Mouse (Mus musculus) Muller cell, postnatal 12 days (primary cell): ENCODE results near the gene B230217C12Rik.
"Not testable (repeated sequence)": the region's sequence is repeated elsewhere in the genome, so short reads cannot be mapped to it uniquely, and the experiment has no call there.

Source experiments
- DNase-seq: peaks from one replicate; pipeline ENCODE4 v3.0.0-alpha.2; 2015; ENCODE audit errors: inconsistent ontology term

B230217C12Rik gene

DNA sequence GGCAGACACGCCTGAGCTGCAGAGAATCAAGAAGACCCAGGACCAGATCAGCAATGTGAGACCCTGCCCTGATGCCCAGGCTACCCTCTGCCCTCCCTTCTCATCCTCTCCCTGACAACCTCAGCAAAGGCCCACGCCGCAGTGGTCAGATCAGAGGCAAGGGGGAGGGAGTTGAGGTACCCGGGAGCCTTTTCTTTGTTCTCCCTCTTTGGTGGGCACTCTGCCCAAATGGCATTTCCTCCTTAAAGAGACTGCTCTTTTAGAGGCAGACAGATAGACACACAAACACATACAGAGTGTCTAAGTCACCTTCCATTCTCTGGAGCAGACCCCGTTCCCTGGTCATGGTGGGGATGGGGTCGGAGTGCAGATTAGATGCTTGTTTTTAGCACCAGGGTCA lies 15.7 kb upstream of the B230217C12Rik start:
- peak; percentile 35 for DNase-seq

GRCm38 (mm10) chr11:97825295-97825694 lies 15.3 kb upstream of the B230217C12Rik start:
- DNase-seq, result no peak

GRCm38 (mm10) chr11:97825971-97826370 lies 14.6 kb upstream of the B230217C12Rik start:
- DNase-seq, result no peak

DNA sequence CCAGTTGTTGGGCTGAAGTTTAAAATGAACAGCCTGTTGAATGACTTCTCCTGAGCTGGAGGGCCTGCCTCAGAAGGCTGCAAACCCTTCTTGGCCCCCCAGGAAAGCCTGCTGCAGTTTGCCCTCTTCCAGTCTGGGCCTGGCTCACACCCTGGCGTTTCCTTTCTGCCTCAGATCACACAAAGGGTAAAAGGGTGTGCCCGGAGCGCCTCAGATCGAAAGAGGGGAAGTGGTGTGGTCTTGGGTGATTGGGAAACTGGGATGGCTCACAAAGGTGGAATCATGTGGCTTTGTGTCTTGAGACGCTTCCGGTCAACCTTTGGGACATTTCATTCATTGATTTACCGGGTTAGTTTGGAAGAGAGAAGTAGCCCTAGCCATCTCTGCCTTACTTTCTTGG lies 14.2 kb upstream of the B230217C12Rik start:
- DNase-seq, result no peak

DNA sequence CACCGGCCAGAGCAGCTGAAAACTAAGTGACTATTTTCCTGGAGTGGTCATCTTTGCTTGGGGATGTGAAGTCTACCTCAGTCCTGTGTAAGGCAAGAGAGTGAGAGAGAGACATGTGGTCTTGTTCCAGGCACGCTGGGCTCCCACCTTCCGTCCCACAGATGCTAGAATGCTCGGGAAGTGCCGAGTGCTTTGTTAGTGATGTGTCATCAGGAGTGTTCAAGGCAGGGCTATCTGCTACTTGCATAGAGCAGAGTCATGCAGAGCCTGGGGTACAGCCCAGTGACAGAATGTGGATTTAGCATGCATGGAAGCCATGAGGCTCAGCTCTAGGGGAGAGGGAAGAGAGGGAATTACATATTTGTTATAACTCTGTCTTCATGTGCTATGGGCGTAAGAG lies 12.9 kb upstream of the B230217C12Rik start:
- no peak for DNase-seq

GRCm38 (mm10) chr11:97829365-97829764 lies 11.2 kb upstream of the B230217C12Rik start:
- no peak for DNase-seq

- DNase-seq, result no peak
Measured at GRCm38 (mm10) chr11:97829913-97830476, 10.6 kb upstream of the B230217C12Rik start.

- no peak for DNase-seq
Measured at GRCm38 (mm10) chr11:97830501-97830900, 10.1 kb upstream of the B230217C12Rik start.

DNA sequence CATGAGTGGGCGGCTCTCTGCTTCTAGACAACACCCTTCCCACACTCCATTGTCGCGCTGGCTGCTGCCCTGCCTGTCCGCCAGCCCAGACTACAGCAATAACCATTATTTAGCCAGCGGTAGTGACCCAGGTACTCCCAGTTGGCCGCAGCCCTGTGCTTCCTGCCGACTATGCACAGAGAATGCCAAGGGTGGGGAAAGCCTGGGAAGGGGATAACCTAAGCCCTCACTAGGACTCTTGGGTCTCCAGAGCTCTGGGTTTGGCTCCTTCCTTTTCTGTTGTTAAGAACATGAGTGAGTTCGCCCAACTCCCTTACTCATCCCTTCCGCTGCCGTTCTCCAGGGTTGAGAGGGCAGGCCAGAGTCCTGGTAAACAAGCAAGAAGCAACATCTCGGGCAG lies 8.6 kb upstream of the B230217C12Rik start:
- no peak for DNase-seq

DNA sequence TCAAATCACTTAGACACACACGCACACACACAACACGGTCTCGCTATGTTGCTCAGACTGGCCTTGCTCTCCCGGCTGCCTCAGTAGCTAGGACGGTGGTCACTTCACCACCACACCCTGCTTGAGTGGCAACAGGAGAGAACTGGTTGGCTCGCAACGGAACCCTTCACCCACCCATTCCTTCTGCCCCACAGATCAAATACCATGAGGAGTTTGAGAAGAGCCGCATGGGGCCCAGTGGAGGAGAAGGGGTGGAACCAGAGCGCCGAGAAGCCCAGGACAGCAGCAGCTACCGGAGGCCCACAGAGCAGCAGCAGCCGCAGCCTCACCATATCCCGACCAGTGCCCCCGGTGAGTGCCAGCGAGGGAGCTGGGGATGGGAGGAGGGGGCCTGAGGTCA lies 7.2 kb upstream of the B230217C12Rik start:
- DNase-seq, result no peak

- DNase-seq, result no peak
Measured at GRCm38 (mm10) chr11:97836541-97836940, 4.0 kb upstream of the B230217C12Rik start.

DNA sequence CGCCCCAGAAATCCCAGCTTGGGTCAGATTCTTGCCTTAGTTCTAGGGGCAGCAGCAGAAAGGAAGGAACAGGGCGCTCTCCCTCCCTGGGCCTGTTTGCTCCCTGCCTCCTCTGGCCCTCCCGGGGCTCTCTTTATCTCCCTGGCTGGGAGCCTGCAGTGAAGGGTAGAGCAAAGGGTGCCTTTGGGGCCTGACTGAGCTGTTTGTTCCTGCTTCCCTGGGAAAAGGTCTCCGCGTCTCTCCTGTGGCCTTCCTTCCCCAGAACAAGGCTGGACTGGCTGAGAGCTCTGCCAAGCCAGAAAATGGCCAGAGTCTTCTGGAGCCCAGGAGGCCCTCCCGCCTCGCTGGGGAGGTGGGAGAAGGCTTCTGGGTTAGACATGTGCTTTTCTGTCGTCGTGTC lies 3.5 kb upstream of the B230217C12Rik start:
- not testable (repeated sequence) for DNase-seq

GRCm38 (mm10) chr11:97837641-97838149 lies 2.9 kb upstream of the B230217C12Rik start:
- DNase-seq, result no peak

DNA sequence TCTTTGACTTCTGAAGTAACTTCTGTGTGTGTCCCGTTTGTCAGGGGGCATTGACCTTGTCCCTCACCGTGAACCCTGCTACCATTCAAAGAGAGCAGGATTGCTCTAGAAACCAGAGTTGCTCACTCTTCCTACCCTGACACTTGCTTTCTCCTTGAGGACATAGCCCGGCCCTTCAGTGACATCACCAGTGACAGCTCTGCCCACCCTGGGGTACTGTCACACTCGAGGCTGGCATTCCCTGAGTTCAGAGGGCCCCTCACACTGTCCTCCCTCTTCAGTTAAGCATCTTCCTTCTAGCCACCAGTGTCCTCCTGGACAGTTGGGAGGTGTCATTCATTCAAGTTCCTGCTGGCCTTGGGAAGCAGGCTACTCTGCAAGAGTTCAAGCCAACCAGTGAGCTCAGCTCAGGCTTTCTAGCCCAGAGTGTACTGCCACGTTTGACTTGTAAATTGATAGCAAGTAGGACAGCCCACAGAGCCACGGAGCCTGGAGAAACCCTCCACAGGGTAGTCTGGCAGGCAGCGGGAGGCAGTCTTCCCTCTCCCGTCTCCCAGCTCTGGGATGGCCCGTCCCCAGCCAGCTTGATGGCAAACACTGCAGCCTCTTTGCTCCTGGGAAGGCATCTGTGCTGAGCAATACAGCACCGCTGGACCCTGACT lies 1.7 kb upstream of the B230217C12Rik start:
- no peak for DNase-seq

DNA sequence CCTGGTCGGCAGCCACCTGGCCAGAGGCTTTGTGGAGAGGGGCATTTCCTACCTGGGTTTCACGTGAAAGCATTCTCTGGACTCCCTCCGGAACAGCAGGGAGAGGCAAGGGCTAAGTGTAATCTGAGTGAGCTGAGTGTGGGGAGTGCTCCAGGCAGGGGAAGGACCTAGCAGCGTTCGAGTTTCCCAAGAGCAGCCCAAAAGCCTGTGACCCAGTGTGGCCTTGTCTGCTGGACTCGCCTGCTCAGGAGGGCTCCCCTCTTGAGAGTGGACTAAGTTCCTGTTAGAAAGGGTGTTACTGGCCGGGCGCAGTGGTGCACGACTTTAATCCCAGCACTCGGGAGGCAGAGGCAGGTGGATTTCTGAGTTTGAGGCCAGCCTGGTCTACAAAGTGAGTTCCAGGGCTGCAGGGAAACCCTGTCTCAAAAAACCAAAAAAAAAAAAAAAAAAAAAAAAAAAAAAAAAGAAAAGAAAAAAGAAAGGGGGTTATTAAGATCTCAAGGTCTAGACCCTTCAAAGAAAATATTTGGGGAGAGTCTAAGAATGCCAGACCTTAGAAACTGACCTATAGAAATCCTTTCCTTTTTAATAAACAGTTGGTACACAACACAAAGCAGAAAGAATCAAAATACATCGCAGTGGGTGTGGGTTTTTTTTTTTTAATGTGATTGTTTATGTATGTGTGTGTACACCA lies 992 bp upstream of the B230217C12Rik start:
- no peak for DNase-seq

DNA sequence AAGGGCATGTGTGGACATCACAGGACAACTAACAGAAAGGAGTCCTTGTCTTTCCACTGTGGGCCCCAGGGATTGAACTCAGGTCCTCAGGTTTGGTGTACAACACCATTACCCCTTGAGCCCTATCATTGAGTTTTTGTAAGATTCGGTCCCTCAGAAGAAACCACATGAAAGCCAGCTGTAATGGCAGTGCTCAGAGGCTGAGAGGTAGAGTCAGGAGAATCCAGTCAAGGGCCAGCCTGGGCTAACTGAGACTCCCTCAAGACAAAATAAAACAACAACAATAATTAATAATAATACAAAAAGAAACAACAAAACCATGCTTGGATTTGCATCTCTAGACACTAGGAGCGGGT lies 467 bp upstream of the B230217C12Rik start:
- no peak for DNase-seq

DNA sequence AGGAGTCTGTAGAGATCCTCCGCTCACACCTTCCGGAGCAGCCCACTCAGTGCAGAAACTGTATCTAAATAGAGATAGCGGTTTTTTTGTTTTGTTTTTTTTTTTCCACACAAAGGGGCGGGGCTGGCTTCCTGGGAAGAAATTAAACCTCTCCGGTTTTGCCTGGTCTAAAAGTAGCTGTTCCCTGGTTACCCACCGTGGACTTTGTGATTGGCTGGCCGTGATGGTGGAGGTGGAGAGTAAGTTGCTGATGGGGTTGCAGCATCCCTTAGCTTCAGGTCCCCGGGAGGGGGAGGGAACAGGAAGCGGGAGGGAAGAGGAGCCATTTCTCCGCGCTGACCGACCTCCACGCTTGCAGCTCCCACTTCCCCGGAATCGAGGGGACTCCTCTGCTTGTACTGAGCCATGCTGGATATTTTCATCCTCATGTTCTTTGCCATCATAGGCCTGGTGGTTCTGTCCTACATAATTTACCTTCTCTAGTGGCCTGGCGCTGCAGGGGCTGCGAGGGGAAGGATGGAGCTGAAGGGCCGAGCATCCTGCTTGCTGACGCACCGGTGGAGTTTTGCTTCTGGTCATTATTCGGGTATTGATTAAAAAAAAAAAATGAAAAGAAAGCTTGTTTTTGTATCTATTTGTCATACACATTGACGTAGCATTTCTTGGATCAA lies 546 bp downstream of the B230217C12Rik start:
- DNase-seq, result peak; percentile 94

GRCm38 (mm10) chr11:97842001-97842400 lies 1.4 kb downstream of the B230217C12Rik start:
- DNase-seq, result peak; percentile 47

- no peak for DNase-seq
Measured at GRCm38 (mm10) chr11:97850367-97850766, 9.8 kb downstream of the B230217C12Rik start.

GRCm38 (mm10) chr11:97851601-97852000 lies 11.0 kb downstream of the B230217C12Rik start:
- no peak for DNase-seq

DNA sequence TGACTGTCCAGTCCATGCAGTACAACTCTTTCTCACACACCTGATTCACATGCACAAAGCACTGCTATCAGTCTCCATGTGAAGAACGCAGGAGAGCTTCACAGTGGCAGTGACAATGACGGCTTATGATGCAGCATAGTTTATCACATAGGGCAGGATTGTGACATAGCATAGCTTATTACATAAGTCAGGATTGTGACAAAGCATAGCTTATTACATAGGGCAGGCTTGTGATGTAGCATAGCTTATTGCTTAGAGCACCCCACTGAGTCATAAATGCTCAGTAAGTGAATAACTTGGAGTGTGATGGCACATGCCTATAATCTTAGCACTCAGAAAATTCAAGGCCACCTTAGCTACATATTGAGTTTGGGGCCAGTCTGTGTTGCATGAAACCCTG lies 14.9 kb downstream of the B230217C12Rik start:
- DNase-seq, result no peak

- DNase-seq, result no peak
Measured at GRCm38 (mm10) chr11:97862148-97862547, 21.6 kb downstream of the B230217C12Rik start.
